Mouse (Mus musculus) retina, adult 2 months (tissue): ENCODE results near the gene Ubr7.

Source experiments
- DNase-seq: peaks from one replicate; pipeline ENCODE4 v3.0.0-alpha.2; 2012; ENCODE audit warnings: low read depth, low spot score

Gene Ubr7

GRCm38 (mm10) chr12:102757689-102758402, at the start of gene Ubr7, which contains the start of the genes Gm28051 and Gon7:
Gene Ubr7, plus strand, starts transcription at chr12:102757967.
Gene Gm28051, minus strand, starts transcription at chr12:102757765.
Gene Gon7, minus strand, starts transcription at chr12:102757803.
- DNase-seq: peak; percentile 93

GRCm38 (mm10) chr12:102708220-102708619, 49.5 kb upstream of the Ubr7 start:
- DNase-seq: no peak

GRCm38 (mm10) chr12:102709896-102710295, 47.9 kb upstream of the Ubr7 start:
- no peak for DNase-seq

GRCm38 (mm10) chr12:102710851-102711375, 46.9 kb upstream of the Ubr7 start:
- no peak for DNase-seq

- no peak for DNase-seq
Measured at GRCm38 (mm10) chr12:102713153-102713865, 44.5 kb upstream of the Ubr7 start.

GRCm38 (mm10) chr12:102714116-102714515, 43.7 kb upstream of the Ubr7 start:
- no peak for DNase-seq

- no peak for DNase-seq
Measured at GRCm38 (mm10) chr12:102714654-102715395, 42.9 kb upstream of the Ubr7 start.

- no peak for DNase-seq
Measured at GRCm38 (mm10) chr12:102719552-102720315, 38.0 kb upstream of the Ubr7 start.

GRCm38 (mm10) chr12:102722451-102722850, 35.3 kb upstream of the Ubr7 start:
- no peak for DNase-seq

- no peak for DNase-seq
Measured at GRCm38 (mm10) chr12:102722966-102723365, 34.8 kb upstream of the Ubr7 start.

GRCm38 (mm10) chr12:102723861-102724260, 33.9 kb upstream of the Ubr7 start:
- DNase-seq: no peak

- no peak for DNase-seq
Measured at GRCm38 (mm10) chr12:102725146-102725545, 32.6 kb upstream of the Ubr7 start.

- no peak for DNase-seq
Measured at GRCm38 (mm10) chr12:102725761-102726175, 32.0 kb upstream of the Ubr7 start.

- no peak for DNase-seq
Measured at GRCm38 (mm10) chr12:102729855-102730797, 27.6 kb upstream of the Ubr7 start.

GRCm38 (mm10) chr12:102730798-102731619, 26.8 kb upstream of the Ubr7 start:
- DNase-seq: no peak

GRCm38 (mm10) chr12:102733381-102733780, 24.4 kb upstream of the Ubr7 start:
- DNase-seq: no peak

- DNase-seq: no peak
Measured at GRCm38 (mm10) chr12:102739096-102739495, 18.7 kb upstream of the Ubr7 start.

GRCm38 (mm10) chr12:102740285-102740684, 17.5 kb upstream of the Ubr7 start:
- no peak for DNase-seq

- DNase-seq: no peak
Measured at GRCm38 (mm10) chr12:102742056-102742455, 15.7 kb upstream of the Ubr7 start.
